Mouse (Mus musculus): Measurements from ENCODE around the gene Lrsam1. TPM values are rescaled to one million over a fixed set of nuclear protein-coding genes. Genes with fewer than 3 reads are reported as not detected.

The Lrsam1 gene
- total and polyA plus RNA-seq, 3 experiments: 5.0 to 9.5 (median 5.4) TPM

GRCm38 (mm10) chr2:32926330-32927075 is 34.9 kb downstream of the Lrsam1 start:
- in situ Hi-C loops (cut with MboI; ENCODE audit: low pct_ligation_motif_present, low pct_unique_long_range_greater_than_20kb, low sequenced_read_pairs): no loop called here
- DNase-seq (ENCODE audit: extremely low read depth): no peak

GRCm38 (mm10) chr2:32924306-32924844 is 37.0 kb downstream of the Lrsam1 start:
- Histone ChIP-seq H3K27me3 (replicated peaks) (peaks cover 5% of the 10 kb centered on the region), H3K36me3 (replicated peaks in 1 of 2; ENCODE audit: control insufficient read depth in 1 of 2, insufficient read depth in 1 of 2, low read length in 1 of 2) (peaks cover 7 to 26% of the 10 kb centered on the region in 2 experiments), H3K9ac (ENCODE audit: insufficient read depth, low read depth) (no peak overlapping the region), H3K9me3 (replicated peaks; ENCODE audit: low read length) (no peaks in the 10 kb centered on the region), H3K4me2 (ENCODE audit: insufficient read depth, low read depth, poor library complexity, severe bottlenecking) (no peak overlapping the region), H3K4me3 (replicated peaks in 1 of 3; ENCODE audit: low read depth in 2 of 3, low read length in 2 of 3, poor library complexity in 1 of 3) (no peak overlapping the region), H3K27ac (ENCODE audit: insufficient read depth, low read depth) (no peak overlapping the region), H3K79me2 (replicated peaks; ENCODE audit: control insufficient read depth, extremely low read depth, insufficient read depth, poor library complexity, severe bottlenecking) (no peaks in the 10 kb centered on the region), H3K4me1 (ENCODE audit: control insufficient read depth in 1 of 2, insufficient read depth in 2 of 2) (peaks cover 0 to 11% of the 10 kb centered on the region in 2 experiments; a peak in 1 of 4 replicates)
- in situ Hi-C loops (cut with MboI; ENCODE audit: low pct_ligation_motif_present, low pct_unique_long_range_greater_than_20kb, low sequenced_read_pairs) (no loop called here), dilution Hi-C loops (cut with MboI; ENCODE audit: extremely low pct_ligation_motif_present, extremely low pct_unique_long_range_greater_than_20kb, low sequenced_read_pairs) (no loop called here)
- DNase-seq (ENCODE audit: extremely low read depth): no peak
- TF ChIP-seq BHLHE40 (IDR thresholded peaks at IDR 0.05; ENCODE audit: low read depth, low read length) (no peak), ZC3H11A (IDR thresholded peaks at IDR 0.05; ENCODE audit: low read depth, low read length) (no peak), JUN (IDR thresholded peaks at IDR 0.05; ENCODE audit: insufficient read depth, low read depth, low read length) (no peak), HCFC1 (IDR thresholded peaks at IDR 0.05; ENCODE audit: low read depth, low read length) (no peak), SMC3 (IDR thresholded peaks at IDR 0.05; ENCODE audit: low read depth, low read length) (no peak), USF2 (conservative IDR thresholded peaks at IDR 0.05; ENCODE audit: low read depth, low read length) (no peak), JUND (conservative IDR thresholded peaks at IDR 0.05; ENCODE audit: low read depth, low read length) (no peak)

More at GRCm38 (mm10) chr2:32926330-32927075, 34.9 kb downstream of the Lrsam1 start:
- Histone ChIP-seq H3K9ac (ENCODE audit: insufficient read depth, low read depth) (no peak overlapping the region), H3K4me3 (replicated peaks in 1 of 3; ENCODE audit: low read depth in 2 of 3, low read length in 2 of 3, poor library complexity in 1 of 3) (no peak overlapping the region), H3K4me2 (ENCODE audit: insufficient read depth, low read depth, poor library complexity, severe bottlenecking) (no peak overlapping the region), H3K27me3 (replicated peaks) (no peaks in the 10 kb centered on the region), H3K36me3 (replicated peaks in 1 of 2; ENCODE audit: control insufficient read depth in 1 of 2, insufficient read depth in 1 of 2, low read length in 1 of 2) (peaks cover 10 to 33% of the 10 kb centered on the region in 2 experiments), H3K4me1 (ENCODE audit: control insufficient read depth in 1 of 2, insufficient read depth in 2 of 2) (peaks cover 0 to 11% of the 10 kb centered on the region in 2 experiments; a peak in 1 of 4 replicates), H3K9me3 (replicated peaks; ENCODE audit: low read length) (no peaks in the 10 kb centered on the region), H3K79me2 (replicated peaks; ENCODE audit: control insufficient read depth, extremely low read depth, insufficient read depth, poor library complexity, severe bottlenecking) (no peaks in the 10 kb centered on the region), H3K27ac (ENCODE audit: insufficient read depth, low read depth) (no peak overlapping the region)
- dilution Hi-C loops (cut with MboI; ENCODE audit: extremely low pct_ligation_motif_present, extremely low pct_unique_long_range_greater_than_20kb, low sequenced_read_pairs): no loop called here
- TF ChIP-seq NRF1 (IDR thresholded peaks at IDR 0.05; ENCODE audit: low read depth, low read length): no peak
- TF ChIP-seq HCFC1 (IDR thresholded peaks at IDR 0.05; ENCODE audit: low read depth, low read length): no peak
- TF ChIP-seq MAZ (IDR thresholded peaks at IDR 0.05; ENCODE audit: low read depth, low read length): no peak
- no peak for TF ChIP-seq MEF2A (IDR thresholded peaks at IDR 0.05; ENCODE audit: borderline replicate concordance, low read depth, low read length)
- TF ChIP-seq ZNF384 (IDR thresholded peaks at IDR 0.05; ENCODE audit: low read depth, low read length): no peak
- TF ChIP-seq ZC3H11A (IDR thresholded peaks at IDR 0.05; ENCODE audit: low read depth, low read length): no peak
- TF ChIP-seq TCF12 (IDR thresholded peaks at IDR 0.05; ENCODE audit: low read depth, low read length): no peak
- TF ChIP-seq CHD1 (IDR thresholded peaks at IDR 0.05; ENCODE audit: low read depth, low read length): no peak
- TF ChIP-seq RAD21 (IDR thresholded peaks at IDR 0.05; ENCODE audit: low read depth, low read length): no peak
- no peak for TF ChIP-seq MAFK (IDR thresholded peaks at IDR 0.05; ENCODE audit: insufficient replicate concordance, low read length)
- no peak for TF ChIP-seq KAT2A (IDR thresholded peaks at IDR 0.05; ENCODE audit: insufficient replicate concordance, low read length)
- TF ChIP-seq ETS1 (conservative IDR thresholded peaks at IDR 0.05; ENCODE audit: low read depth, low read length): no peak
- TF ChIP-seq ZMIZ1 (IDR thresholded peaks at IDR 0.05; ENCODE audit: low read depth, low read length): no peak
- TF ChIP-seq USF1 (IDR thresholded peaks at IDR 0.05; ENCODE audit: low read depth, low read length): no peak
